Mouse (Mus musculus): ENCODE results near the gene Ccdc172. TPM values are rescaled to one million over a fixed set of nuclear protein-coding genes. Genes with fewer than 3 reads are reported as not detected.

Ccdc172 gene
- total RNA-seq (2015; ENCODE audit: low replicate concordance) = not detected in 2 replicates
- not detected in 2 replicates for total RNA-seq (2017; ENCODE audit: low replicate concordance)

DNA sequence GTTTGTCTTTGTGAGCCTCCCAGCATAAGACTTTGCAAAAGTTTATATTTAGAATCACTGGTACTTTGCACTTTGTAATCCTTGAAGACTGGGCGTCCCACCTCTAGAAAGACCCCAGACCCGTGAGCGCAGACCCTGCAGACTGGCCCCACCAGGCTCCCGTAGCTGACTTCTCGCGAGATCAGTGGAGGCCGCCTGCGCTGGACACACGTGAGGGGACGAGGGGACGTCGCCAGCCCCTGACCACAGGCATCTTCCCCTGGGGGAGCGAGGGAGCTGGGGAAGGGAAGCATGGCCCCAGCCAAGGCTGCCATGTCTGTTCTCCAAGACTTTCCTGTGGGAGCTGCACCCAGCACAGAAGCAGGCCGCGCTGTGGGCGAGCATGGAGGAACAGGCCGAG is at the start of gene Ccdc172:
Gene Ccdc172, plus strand, starts transcription at position 176 of the 400 bp plus-strand sequence.
- ATAC-seq (replicated peaks; ENCODE audit: low FRiP score, poor library complexity, severe bottlenecking) = no peak

DNA sequence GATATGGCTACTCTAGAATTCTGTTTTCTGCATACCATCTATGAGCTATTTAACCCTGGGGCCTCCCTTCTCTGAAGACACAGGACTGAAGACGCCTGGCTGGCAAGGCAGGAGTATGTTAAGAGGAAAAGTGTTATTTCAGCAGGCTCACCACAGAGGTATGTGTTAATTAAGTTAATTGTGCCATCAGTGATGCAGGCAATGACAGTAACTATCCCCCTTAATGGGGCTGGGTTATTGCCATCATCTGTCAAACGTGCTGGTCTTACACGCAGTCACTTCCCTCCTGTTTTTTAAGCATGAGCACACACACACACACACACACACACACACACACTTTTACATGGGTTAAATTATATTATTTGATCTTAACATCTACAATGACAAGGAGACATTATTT is 48.0 kb upstream of the Ccdc172 start:
- no peak for ATAC-seq (replicated peaks; ENCODE audit: low FRiP score, poor library complexity, severe bottlenecking)

GRCm38 (mm10) chr19:58468331-58468730 is 43.5 kb upstream of the Ccdc172 start:
- ATAC-seq (replicated peaks; ENCODE audit: low FRiP score, poor library complexity, severe bottlenecking) = no peak

DNA sequence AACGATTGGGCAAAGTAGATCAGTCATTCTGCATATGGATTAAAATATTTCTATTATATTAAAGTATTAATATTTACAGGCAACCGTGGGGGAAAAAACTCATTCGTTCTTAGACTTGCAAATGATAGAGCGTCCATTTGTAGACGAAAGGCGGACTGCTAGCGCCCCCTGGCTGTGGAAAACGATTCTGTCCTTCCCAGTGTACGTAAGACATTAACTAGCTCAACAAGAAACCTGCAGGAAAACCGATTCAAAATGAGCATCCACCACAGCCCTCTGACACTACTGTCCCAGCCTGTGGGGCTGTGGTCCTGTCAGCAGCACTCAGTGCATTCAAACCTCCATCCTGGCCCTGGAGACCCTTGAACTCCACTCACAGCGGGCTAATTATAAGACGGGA is 42.4 kb upstream of the Ccdc172 start:
- no peak for ATAC-seq (replicated peaks; ENCODE audit: low FRiP score, poor library complexity, severe bottlenecking)

GRCm38 (mm10) chr19:58474251-58474650 is 37.5 kb upstream of the Ccdc172 start:
- no peak for ATAC-seq (replicated peaks; ENCODE audit: low FRiP score, poor library complexity, severe bottlenecking)

DNA sequence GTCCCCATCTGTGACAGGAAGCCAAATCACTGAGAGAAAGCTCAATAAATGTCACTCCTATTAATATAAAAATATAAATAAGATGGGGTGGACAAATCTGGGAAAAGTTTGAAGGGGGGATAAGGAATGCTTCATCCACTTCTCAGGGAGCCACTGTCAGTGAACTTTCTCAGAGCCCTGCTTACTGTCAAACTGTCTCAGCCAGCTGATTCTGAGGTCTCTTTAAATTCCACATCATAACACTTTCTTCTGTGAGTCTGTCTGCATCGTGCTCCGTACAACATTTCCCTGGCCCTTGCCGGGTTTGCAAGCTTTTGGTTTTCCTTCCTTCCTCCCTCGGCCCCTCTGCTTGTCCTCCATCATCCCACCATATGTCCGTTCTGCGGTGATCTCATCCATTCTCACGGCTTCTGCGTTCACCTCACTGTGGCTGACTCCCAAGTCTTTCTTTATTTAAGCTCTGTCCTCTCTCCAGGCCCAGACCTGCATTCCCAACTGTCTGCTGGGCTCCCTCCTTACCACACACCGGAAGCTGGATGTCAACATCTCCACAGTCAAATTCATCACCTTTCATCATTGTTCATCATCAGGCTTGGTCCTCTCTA is 29.3 kb upstream of the Ccdc172 start:
- no peak for ATAC-seq (replicated peaks; ENCODE audit: low FRiP score, poor library complexity, severe bottlenecking)

DNA sequence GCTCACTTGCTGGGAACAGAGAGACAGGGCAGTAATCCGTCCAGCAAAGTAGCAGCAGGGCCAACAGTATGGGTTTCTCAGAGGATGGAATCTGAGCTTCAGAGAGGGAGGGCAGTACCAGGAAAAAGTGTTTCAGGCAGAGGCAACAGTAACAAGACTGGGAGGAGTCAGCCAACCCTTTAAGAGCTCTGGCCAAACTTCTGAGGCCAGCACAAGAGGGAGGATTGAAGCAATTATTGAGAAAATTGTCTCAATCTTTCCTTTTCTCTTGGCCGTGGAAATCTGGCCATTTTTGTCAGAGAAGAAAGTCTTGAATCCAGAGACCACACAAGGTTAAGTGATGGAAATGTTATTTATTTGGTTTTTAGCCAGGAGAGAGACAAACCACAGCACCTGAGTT is 25.1 kb upstream of the Ccdc172 start:
- no peak for ATAC-seq (replicated peaks; ENCODE audit: low FRiP score, poor library complexity, severe bottlenecking)

GRCm38 (mm10) chr19:58497106-58497505 is 14.7 kb upstream of the Ccdc172 start:
- no peak for ATAC-seq (replicated peaks; ENCODE audit: low FRiP score, poor library complexity, severe bottlenecking)

DNA sequence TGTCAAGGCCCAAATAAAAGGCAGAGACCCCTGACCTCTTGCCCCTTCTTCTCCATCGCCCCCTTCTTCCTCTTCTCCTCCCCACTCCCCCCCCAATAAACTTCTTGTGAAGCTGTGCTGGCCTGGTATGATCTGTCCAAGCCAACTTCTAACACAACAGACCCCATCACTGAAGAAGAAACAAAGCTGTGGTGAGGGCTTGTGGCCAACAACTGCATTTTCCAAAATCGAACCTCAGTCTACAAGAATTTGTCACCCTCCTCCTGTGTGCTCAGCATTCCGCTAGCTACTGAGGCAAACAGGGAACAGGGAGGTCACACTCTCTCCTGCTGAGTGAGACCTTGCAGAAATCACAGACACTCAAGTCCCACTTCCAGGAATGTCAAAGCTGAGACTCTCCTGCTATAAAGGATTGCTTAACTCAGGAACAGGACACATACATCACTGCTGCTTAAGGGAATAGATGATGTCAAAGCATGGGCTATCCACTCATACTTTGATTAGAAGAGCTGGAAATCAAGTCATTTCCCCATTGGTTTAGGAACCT is 12.3 kb upstream of the Ccdc172 start:
- ATAC-seq (replicated peaks; ENCODE audit: low FRiP score, poor library complexity, severe bottlenecking) = no peak

DNA sequence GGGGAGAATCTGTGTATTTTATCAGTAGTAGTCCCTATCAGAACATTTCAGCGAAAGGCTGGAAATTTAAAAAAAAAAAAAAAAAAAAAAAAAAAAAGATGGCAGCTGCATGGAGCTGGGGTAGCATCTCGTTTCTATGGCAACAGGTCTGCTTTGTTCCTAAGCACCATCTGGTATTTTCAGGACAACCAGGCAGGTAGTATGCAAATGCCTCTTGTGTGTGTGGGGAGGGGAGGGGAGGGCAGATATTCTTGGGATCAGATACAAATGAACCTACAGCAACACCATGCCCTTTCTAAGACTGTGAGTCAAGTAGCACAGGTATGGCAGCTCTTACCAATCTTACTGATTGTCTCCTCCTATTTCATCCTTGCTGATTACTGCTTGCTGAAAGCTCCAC is 11.7 kb upstream of the Ccdc172 start:
- ATAC-seq (replicated peaks; ENCODE audit: low FRiP score, poor library complexity, severe bottlenecking) = no peak

GRCm38 (mm10) chr19:58521696-58522095 is 9.9 kb downstream of the Ccdc172 start:
- ATAC-seq (replicated peaks; ENCODE audit: low FRiP score, poor library complexity, severe bottlenecking) = no peak

- ATAC-seq (replicated peaks; ENCODE audit: low FRiP score, poor library complexity, severe bottlenecking) = no peak
Observed at GRCm38 (mm10) chr19:58523736-58524394, 12.1 kb downstream of the Ccdc172 start.

DNA sequence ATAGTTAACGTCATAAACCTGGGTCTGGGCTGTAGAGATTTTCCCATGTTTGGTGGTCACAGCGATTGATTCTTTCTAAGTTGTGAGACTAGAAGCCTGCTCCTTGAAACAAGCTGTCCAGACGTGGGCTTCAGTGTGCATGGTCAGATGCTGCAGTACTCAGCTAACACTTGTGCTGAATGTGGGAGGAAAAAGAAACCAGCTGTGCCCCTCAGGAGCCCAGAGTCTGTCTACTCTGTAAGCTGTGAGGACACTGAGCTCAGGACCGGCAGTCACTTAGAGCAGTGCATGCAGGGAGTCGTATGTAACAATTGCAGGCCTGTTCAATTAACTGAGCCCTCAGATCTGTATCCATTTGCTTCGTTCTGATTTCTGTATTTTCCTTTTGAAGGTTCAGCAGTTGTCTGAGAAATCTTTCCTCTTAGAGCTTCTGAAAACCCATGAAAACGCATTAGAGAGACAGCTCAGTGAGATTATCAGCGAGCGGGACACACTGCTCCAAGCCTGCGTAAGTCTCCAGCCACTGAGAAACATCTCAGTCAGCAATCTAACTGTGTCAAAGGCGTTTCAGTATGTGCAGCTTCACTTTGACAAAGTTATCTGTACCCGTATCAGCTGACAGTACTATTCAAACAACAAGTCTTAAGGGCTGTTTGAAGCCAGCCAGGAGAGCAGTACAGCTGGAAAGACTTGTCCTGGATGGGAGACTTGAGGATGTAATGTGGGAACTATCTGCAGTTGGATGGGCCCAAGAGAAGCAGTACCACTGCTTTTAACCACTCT is 13.9 kb downstream of the Ccdc172 start:
- ATAC-seq (replicated peaks; ENCODE audit: low FRiP score, poor library complexity, severe bottlenecking) = no peak

DNA sequence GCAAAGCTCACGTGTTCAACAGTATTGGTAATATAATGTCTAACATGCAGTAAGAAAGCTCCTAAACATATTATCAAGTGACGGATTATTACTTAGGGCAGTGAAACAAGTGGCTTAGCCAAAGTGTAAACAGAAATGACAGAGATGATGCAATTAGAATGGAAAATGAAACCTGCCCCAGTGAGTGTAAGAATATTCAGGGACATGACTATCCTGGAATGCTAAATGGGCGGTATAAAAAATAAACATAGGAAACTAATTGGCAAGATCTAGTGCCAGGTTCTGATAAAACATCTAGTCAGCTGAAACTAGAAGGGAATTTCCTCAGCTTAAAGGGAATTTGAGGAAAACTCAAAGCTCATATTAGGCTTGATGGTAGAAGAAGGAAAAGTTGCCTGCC is 21.3 kb downstream of the Ccdc172 start:
- ATAC-seq (replicated peaks; ENCODE audit: low FRiP score, poor library complexity, severe bottlenecking) = no peak

GRCm38 (mm10) chr19:58536691-58537090 is 24.9 kb downstream of the Ccdc172 start:
- no peak for ATAC-seq (replicated peaks; ENCODE audit: low FRiP score, poor library complexity, severe bottlenecking)

- no peak for ATAC-seq (replicated peaks; ENCODE audit: low FRiP score, poor library complexity, severe bottlenecking)
Observed at GRCm38 (mm10) chr19:58540396-58540795, 28.6 kb downstream of the Ccdc172 start.

- no peak for ATAC-seq (replicated peaks; ENCODE audit: low FRiP score, poor library complexity, severe bottlenecking)
Observed at GRCm38 (mm10) chr19:58548367-58548766, 36.6 kb downstream of the Ccdc172 start.

DNA sequence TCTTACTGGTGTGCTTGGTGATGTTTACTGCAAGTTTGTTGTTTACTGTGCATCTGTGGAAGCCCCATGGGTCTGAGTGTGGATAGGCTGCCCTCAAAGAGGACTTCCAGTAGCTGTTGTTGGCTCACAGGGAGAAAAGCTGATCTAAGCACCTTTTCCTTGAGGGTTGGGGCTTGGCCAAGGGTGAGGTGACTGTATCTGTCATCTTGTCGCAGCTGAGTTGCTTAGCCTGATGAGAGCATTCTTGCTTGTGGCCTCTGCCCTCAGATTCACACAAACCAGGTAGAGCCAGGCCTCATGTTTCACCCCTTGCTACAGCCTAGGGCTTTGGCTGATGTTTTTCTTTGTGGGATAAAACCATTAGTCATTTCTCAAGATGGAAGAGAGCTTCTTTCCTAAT is 38.7 kb downstream of the Ccdc172 start:
- ATAC-seq (replicated peaks; ENCODE audit: low FRiP score, poor library complexity, severe bottlenecking) = no peak

DNA sequence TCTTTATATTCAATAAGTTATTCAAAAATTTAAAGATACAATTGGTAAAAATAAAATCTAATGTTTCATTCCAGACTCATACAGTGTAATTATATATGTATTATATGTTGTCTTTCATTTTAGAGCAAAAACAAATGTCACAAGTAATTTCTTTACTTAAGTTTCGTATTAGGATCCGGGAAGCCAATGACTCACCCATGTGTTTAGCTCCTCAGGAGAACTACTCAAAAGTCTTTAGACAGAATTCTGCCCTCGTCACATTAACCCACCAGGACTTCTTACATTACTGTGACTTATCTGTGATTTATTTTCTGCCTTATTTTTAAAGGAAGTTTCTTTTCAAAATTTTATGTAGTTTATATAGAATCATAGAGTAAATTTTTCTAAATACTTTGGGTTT is 39.1 kb downstream of the Ccdc172 start:
- no peak for ATAC-seq (replicated peaks; ENCODE audit: low FRiP score, poor library complexity, severe bottlenecking)

DNA sequence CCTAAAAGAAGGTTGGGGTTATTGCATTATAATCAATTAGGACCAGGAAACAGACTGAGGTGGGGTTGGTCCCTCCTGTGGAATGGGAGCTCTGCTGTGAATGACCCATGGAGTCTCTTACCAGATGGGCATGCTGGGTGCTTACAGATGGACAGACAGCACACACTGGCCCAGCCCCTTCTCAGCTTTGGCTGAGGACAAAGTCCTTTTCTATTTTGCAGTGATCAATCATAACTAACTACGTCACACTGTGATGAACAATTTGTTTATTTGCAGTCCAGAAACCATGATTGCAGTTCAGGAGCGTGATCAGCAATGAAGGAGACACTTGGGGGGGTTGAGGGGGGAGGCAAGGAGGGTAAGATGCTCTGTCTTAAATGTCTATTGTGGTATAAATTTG is 43.2 kb downstream of the Ccdc172 start:
- no peak for ATAC-seq (replicated peaks; ENCODE audit: low FRiP score, poor library complexity, severe bottlenecking)

DNA sequence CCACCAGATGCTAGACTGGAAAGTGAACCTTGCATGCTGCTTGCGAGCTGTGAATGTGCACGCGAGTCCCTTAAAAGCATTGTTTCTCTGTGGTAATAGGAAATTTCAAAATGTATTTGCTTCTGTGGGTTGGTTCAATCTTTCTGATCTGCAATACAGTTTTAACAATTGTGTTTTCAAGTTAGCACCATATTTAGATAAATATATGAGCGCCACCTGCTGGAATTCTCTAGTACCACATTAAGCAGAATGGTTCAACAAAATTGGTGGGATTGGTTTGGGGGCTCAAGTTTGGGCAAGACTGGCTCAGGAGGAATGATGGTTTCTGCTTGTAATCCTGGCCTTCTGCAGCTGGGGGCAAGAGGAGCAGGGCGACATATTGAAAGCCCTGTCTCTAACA is 46.6 kb downstream of the Ccdc172 start:
- no peak for ATAC-seq (replicated peaks; ENCODE audit: low FRiP score, poor library complexity, severe bottlenecking)

Data from erythroblast, adult 5-6 weeks (primary cell).